Mouse (Mus musculus) cerebellum, postnatal 25 days (tissue): ENCODE data around the gene Fam192a.

Experiments
- DNase-seq, 2 experiments: peaks; one replicate each; pipeline ENCODE4 v3.0.0; 2021; ENCODE audit warnings: mixed read lengths in 2 of 2

The Fam192a gene

GRCm38 (mm10) chr8:94532000-94532399 is 69.8 kb downstream of the Fam192a start:
- DNase-seq, result no peak

DNA sequence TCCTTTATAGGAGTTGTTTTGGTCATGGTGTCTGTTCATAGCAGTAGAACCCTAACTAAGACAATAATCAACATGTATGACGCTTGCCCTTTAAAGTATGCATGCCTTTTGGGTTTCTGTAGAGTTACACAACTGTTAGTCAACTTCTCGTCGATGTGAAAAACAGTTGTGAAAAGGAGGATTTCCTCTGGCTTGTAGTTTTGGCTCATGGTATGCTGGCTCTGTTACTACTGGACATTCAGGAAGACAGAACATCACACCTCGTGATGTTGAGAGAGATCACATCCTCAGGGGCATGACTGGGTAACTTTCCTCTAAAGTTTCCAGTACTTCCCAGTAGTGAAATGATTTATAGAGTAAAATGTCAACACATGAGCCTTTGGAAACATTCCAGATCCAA is 71.2 kb downstream of the Fam192a start:
- DNase-seq, result no peak

- DNase-seq, result no peak
These were observed 71.9 kb downstream of the Fam192a start for GRCm38 (mm10) chr8:94529875-94530274.

DNA sequence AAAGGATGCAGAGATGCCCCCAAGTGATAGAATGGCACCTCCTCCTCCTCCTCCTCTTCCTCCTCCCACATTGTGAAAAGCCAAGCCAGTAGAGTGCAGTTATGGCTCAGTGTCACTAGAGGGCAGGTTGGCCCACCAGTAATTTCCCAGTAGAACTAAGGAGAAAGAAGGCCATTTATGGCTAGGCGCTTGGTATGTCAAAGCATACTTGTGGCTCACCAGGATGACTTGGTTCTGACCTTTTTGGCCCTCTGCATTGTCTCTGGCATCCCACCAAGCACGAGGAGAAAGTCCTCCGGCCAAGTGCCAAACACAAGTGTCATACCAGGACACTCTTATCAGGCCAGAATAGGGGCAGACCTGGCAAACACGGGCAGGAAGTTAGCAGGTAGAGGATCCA is 73.6 kb downstream of the Fam192a start:
- DNase-seq, result peak; percentile 52 to 63

DNA sequence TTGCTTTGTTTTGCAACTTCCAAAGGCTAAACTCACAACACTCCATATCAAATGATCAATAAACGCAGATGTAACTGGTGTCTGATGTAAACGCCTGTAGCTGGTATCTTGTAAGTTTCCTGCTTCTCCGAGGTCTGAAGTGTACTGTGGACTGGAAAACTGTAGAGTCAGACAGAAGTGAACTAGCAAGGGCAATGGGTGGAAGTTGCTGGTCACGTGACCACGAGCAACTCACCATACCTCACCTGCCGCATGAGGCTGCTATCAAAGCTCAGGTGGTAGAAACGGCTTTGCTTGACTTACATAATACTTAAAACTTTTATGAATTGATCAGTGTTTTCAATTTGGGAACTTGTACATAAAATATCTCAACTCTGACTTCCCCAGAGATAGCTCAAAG is 74.6 kb downstream of the Fam192a start:
- DNase-seq, result no peak

- no peak for DNase-seq
These were observed 77.2 kb downstream of the Fam192a start for GRCm38 (mm10) chr8:94524554-94524953.
